Mouse (Mus musculus): ENCODE measurements around the gene Mad2l2.
"Not testable (repeated sequence)": the region's sequence is repeated elsewhere in the genome, so short reads cannot be mapped to it uniquely, and the experiment has no call there.

Mad2l2 gene

GRCm38 (mm10) chr4:148169586-148169985, 39.4 kb downstream of the Mad2l2 start:
- no peak for DNase-seq (ENCODE audit: low spot score in 2 of 2)

GRCm38 (mm10) chr4:148170842-148171241, 40.7 kb downstream of the Mad2l2 start:
- peak in 1 of 2 experiments; percentile 35 for DNase-seq (ENCODE audit: low spot score in 2 of 2)

- no peak for DNase-seq (ENCODE audit: low spot score in 2 of 2)
Measured at GRCm38 (mm10) chr4:148171261-148171660, 41.1 kb downstream of the Mad2l2 start.

GRCm38 (mm10) chr4:148173811-148174494, 43.8 kb downstream of the Mad2l2 start:
- no peak for DNase-seq (ENCODE audit: low spot score in 2 of 2)

- no peak for DNase-seq (ENCODE audit: low spot score in 2 of 2)
Measured at GRCm38 (mm10) chr4:148174495-148174862, 44.3 kb downstream of the Mad2l2 start.

- not testable (repeated sequence) for DNase-seq (ENCODE audit: low spot score in 2 of 2)
Measured at GRCm38 (mm10) chr4:148176603-148177002, 46.4 kb downstream of the Mad2l2 start.

GRCm38 (mm10) chr4:148177716-148178115, 47.5 kb downstream of the Mad2l2 start:
- no peak for DNase-seq (ENCODE audit: low spot score in 2 of 2)

GRCm38 (mm10) chr4:148181483-148181882, 51.3 kb downstream of the Mad2l2 start:
- DNase-seq (ENCODE audit: low spot score in 2 of 2) = no peak

GRCm38 (mm10) chr4:148182363-148182762, 52.2 kb downstream of the Mad2l2 start:
- no peak for DNase-seq (ENCODE audit: low spot score in 2 of 2)

GRCm38 (mm10) chr4:148184564-148184963, 54.4 kb downstream of the Mad2l2 start:
- DNase-seq (ENCODE audit: low spot score in 2 of 2) = no peak

- DNase-seq (ENCODE audit: low spot score in 2 of 2) = no peak
Measured at GRCm38 (mm10) chr4:148185819-148186218, 55.6 kb downstream of the Mad2l2 start.

- not testable (repeated sequence) for DNase-seq (ENCODE audit: low spot score in 2 of 2)
Measured at GRCm38 (mm10) chr4:148188767-148189166, 58.6 kb downstream of the Mad2l2 start.

GRCm38 (mm10) chr4:148192707-148193245, 62.6 kb downstream of the Mad2l2 start:
- DNase-seq (ENCODE audit: low spot score in 2 of 2) = no peak

GRCm38 (mm10) chr4:148194400-148194799, 64.2 kb downstream of the Mad2l2 start:
- no peak for DNase-seq (ENCODE audit: low spot score in 2 of 2)
